Mouse (Mus musculus): Measurements from ENCODE around the gene Ripk3. TPM values are rescaled to one million over a fixed set of nuclear protein-coding genes. Genes with fewer than 3 reads are reported as not detected.
"Not testable (repeated sequence)": the region's sequence is repeated elsewhere in the genome, so short reads cannot be mapped to it uniquely, and the experiment has no call there.

Ripk3 gene
- polyA plus RNA-seq, 1 experiment from 2014 or later = 3.2 TPM

DNA sequence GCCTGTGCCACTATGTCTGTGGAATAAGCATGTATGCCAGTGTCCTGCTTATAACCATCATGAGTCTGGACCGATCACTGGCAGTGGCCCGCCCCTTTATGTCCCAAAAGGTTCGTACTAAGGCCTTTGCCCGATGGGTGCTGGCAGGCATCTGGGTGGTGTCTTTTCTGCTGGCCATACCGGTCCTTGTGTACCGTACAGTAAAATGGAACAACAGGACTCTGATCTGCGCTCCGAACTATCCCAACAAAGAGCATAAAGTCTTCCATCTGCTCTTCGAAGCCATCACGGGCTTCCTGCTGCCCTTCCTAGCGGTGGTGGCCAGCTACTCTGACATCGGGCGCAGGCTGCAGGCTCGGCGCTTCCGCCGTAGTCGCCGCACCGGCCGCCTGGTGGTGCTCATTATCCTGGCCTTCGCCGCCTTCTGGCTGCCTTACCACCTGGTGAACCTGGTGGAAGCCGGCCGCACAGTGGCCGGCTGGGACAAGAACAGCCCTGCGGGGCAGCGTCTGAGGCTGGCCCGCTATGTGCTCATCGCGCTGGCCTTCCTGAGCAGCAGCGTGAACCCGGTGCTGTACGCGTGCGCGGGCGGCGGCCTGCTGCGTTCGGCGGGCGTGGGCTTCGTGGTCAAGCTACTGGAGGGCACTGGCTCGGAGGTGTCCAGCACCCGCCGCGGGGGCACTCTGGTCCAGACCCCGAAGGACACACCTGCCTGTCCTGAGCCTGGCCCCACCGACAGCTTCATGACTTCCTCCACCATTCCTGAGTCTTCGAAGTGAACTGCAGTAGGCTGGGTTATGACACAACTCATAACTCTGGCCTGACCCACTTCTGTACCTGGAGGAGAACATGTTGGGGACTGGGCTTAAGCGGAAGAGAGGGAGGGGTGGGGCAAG, 20.9 kb downstream of the Ripk3 start:
- peaks cover 6% of the 10 kb centered on the region; the same call in 1 of the 2 replicates for H3K4me1 ChIP-seq (replicated peaks; ENCODE audit: control insufficient read depth, insufficient read depth, low read length)
- no peaks in the 10 kb centered on the region for H3K36me3 ChIP-seq (ENCODE audit: control insufficient read depth, insufficient read depth)
- H3K4me2 ChIP-seq (ENCODE audit: low read length) = peak overlapping the region; percentile 79
- peak overlapping the region; percentile 55 for H3K4me3 ChIP-seq (replicated peaks; ENCODE audit: low read length)
- H3K27me3 ChIP-seq (replicated peaks; ENCODE audit: control insufficient read depth, insufficient read depth, low read length) = peaks cover 31% of the 10 kb centered on the region
- ATAC-seq = peak; percentile 48
- H3K9ac ChIP-seq (replicated peaks; ENCODE audit: low read depth, low read length) = peak overlapping the region; percentile 67
- H3K9me3 ChIP-seq (ENCODE audit: control insufficient read depth, low read length) = no peaks in the 10 kb centered on the region
- H3K27ac ChIP-seq (ENCODE audit: low read length) = no peak overlapping the region
- 10% methylated on average over 52 of the region's 52 CpGs for WGBS

- Histone ChIP-seq H3K27ac (ENCODE audit: low read length) (no peak within 1 kb of the TSS), H3K4me2 (ENCODE audit: low read length) (no peak within 1 kb of the TSS), H3K4me1 (replicated peaks; ENCODE audit: control insufficient read depth, insufficient read depth, low read length) (peaks cover 16% of the 10 kb centered on the region), H3K9ac (replicated peaks; ENCODE audit: low read depth, low read length) (no peak within 1 kb of the TSS), H3K36me3 (ENCODE audit: control insufficient read depth, insufficient read depth) (no peaks in the 10 kb centered on the region), H3K4me3 (replicated peaks; ENCODE audit: low read length) (no peak within 1 kb of the TSS), H3K9me3 (ENCODE audit: control insufficient read depth, low read length) (no peaks in the 10 kb centered on the region), H3K27me3 (replicated peaks; ENCODE audit: control insufficient read depth, insufficient read depth, low read length) (peaks cover 43% of the 10 kb centered on the region)
- no peak for ATAC-seq
- WGBS = 76% methylated on average over 4 of the region's 4 CpGs
These were observed 23.0 kb downstream of the Ripk3 start, which contains the start of gene Ltb4r1 for GRCm38 (mm10) chr14:55765696-55766095. Ltb4r1 (plus strand) TSS chr14:55765962.

DNA sequence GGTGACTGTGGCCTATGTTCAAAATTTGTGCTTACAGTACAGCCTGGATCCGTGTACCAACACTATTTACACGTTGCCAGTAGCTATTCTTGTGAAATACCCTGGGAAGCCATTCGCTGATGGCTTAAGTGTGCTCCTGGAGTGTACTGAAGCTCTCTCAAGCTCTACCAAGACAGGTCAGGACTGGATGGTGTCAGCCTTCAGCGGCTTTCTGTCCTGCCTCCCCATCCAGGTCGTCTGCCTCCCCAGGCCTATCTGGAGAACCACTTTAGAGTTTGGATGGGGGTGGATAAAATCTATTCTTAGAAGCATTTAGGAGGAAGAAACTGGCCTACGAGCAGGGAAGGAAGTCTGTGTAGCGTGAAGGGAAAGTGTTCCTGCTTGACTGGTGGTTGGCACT, 25.5 kb downstream of the Ripk3 start:
- no peaks in the 10 kb centered on the region for H3K9me3 ChIP-seq (ENCODE audit: control insufficient read depth, low read length)
- H3K9ac ChIP-seq (replicated peaks; ENCODE audit: low read depth, low read length) = no peak overlapping the region
- no peak for ATAC-seq
- H3K4me2 ChIP-seq (ENCODE audit: low read length) = no peak overlapping the region
- WGBS = 69% methylated on average over 7 of the region's 7 CpGs
- no peak overlapping the region for H3K4me3 ChIP-seq (replicated peaks; ENCODE audit: low read length)
- H3K36me3 ChIP-seq (ENCODE audit: control insufficient read depth, insufficient read depth) = no peaks in the 10 kb centered on the region
- H3K4me1 ChIP-seq (replicated peaks; ENCODE audit: control insufficient read depth, insufficient read depth, low read length) = peaks cover 16% of the 10 kb centered on the region
- H3K27ac ChIP-seq (ENCODE audit: low read length) = no peak overlapping the region
- peaks cover 34% of the 10 kb centered on the region for H3K27me3 ChIP-seq (replicated peaks; ENCODE audit: control insufficient read depth, insufficient read depth, low read length)

- WGBS = under 1% methylated on average over 77 of the region's 77 CpGs
- Histone ChIP-seq H3K27ac (ENCODE audit: low read length) (peak overlapping the region; percentile 42), H3K9ac (replicated peaks; ENCODE audit: low read depth, low read length) (peak overlapping the region; percentile 85), H3K27me3 (replicated peaks; ENCODE audit: control insufficient read depth, insufficient read depth, low read length) (peaks cover 32% of the 10 kb centered on the region), H3K4me1 (replicated peaks; ENCODE audit: control insufficient read depth, insufficient read depth, low read length) (peaks cover 9% of the 10 kb centered on the region), H3K4me3 (replicated peaks; ENCODE audit: low read length) (peak overlapping the region; percentile 64), H3K4me2 (ENCODE audit: low read length) (peak overlapping the region; percentile 94), H3K9me3 (ENCODE audit: control insufficient read depth, low read length) (no peaks in the 10 kb centered on the region), H3K36me3 (ENCODE audit: control insufficient read depth, insufficient read depth) (no peaks in the 10 kb centered on the region)
- ATAC-seq = peak; percentile 69
These were observed 26.5 kb downstream of the Ripk3 start for GRCm38 (mm10) chr14:55762001-55762821.

DNA sequence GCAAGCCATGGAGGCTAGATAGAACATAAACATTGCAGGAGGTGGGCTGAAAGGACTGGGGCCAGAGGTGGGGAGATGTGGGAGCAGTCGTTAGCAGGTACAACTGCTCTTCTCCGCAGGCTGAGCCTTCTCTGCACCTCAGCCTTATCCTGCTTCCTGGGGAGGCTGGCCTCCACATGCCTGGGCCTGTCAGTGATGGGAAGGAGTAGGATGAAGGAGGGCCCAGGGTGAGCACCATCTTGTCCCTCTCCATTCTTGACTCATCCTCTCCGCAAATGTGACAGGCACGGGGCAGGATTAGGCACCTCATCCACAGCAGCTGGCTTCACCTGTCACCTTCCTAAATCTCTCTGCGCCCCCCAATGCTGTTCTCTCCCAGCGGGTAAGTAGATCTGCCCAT, 27.5 kb downstream of the Ripk3 start, which contains the start of gene Ltb4r2:
TSS of gene Ltb4r2 (plus strand) at position 266 of the 400 bp plus-strand sequence.
- Histone ChIP-seq H3K4me1 (replicated peaks; ENCODE audit: control insufficient read depth, insufficient read depth, low read length) (peaks cover 9% of the 10 kb centered on the region), H3K9me3 (ENCODE audit: control insufficient read depth, low read length) (no peaks in the 10 kb centered on the region), H3K4me2 (ENCODE audit: low read length) (peak within 1 kb of the TSS; percentile 94), H3K36me3 (ENCODE audit: control insufficient read depth, insufficient read depth) (no peaks in the 10 kb centered on the region), H3K4me3 (replicated peaks; ENCODE audit: low read length) (peak within 1 kb of the TSS; percentile 64), H3K9ac (replicated peaks; ENCODE audit: low read depth, low read length) (peak within 1 kb of the TSS; percentile 85), H3K27me3 (replicated peaks; ENCODE audit: control insufficient read depth, insufficient read depth, low read length) (peaks cover 25% of the 10 kb centered on the region), H3K27ac (ENCODE audit: low read length) (peak within 1 kb of the TSS; percentile 42)
- ATAC-seq = no peak
- WGBS = 72% methylated on average over 6 of the region's 6 CpGs

- Histone ChIP-seq H3K27me3 (replicated peaks; ENCODE audit: control insufficient read depth, insufficient read depth, low read length) (peaks cover 20% of the 10 kb centered on the region), H3K4me2 (ENCODE audit: low read length) (peak overlapping the region; percentile 30)
- not testable (repeated sequence) for H3K4me3 ChIP-seq (replicated peaks; ENCODE audit: low read length); H3K27ac ChIP-seq (ENCODE audit: low read length); H3K36me3 ChIP-seq (ENCODE audit: control insufficient read depth, insufficient read depth); H3K9ac ChIP-seq (replicated peaks; ENCODE audit: low read depth, low read length); H3K9me3 ChIP-seq (ENCODE audit: control insufficient read depth, low read length); H3K4me1 ChIP-seq (replicated peaks; ENCODE audit: control insufficient read depth, insufficient read depth, low read length); ATAC-seq
- 0% methylated on average over 6 of the region's 6 CpGs for WGBS
These were observed 28.5 kb downstream of the Ripk3 start for GRCm38 (mm10) chr14:55760156-55760555.

GRCm38 (mm10) chr14:55758363-55758784, 30.3 kb downstream of the Ripk3 start, which contains the start of gene Cideb:
Cideb (minus strand) TSS chr14:55758458.
- peaks cover 5% of the 10 kb centered on the region for H3K36me3 ChIP-seq (ENCODE audit: control insufficient read depth, insufficient read depth)
- no peak within 1 kb of the TSS for H3K4me2 ChIP-seq (ENCODE audit: low read length)
- H3K4me1 ChIP-seq (replicated peaks; ENCODE audit: control insufficient read depth, insufficient read depth, low read length) = peaks cover 9% of the 10 kb centered on the region
- 18% methylated on average over 8 of the region's 8 CpGs for WGBS
- ATAC-seq = no peak
- H3K4me3 ChIP-seq (replicated peaks; ENCODE audit: low read length) = no peak within 1 kb of the TSS
- H3K9me3 ChIP-seq (ENCODE audit: control insufficient read depth, low read length) = no peaks in the 10 kb centered on the region
- H3K9ac ChIP-seq (replicated peaks; ENCODE audit: low read depth, low read length) = no peak within 1 kb of the TSS
- H3K27ac ChIP-seq (ENCODE audit: low read length) = no peak within 1 kb of the TSS
- H3K27me3 ChIP-seq (replicated peaks; ENCODE audit: control insufficient read depth, insufficient read depth, low read length) = peaks cover 12% of the 10 kb centered on the region

- Histone ChIP-seq H3K36me3 (ENCODE audit: control insufficient read depth, insufficient read depth) (peaks cover 10% of the 10 kb centered on the region), H3K27ac (ENCODE audit: low read length) (no peak overlapping the region), H3K4me3 (replicated peaks; ENCODE audit: low read length) (no peak overlapping the region), H3K4me1 (replicated peaks; ENCODE audit: control insufficient read depth, insufficient read depth, low read length) (peaks cover 9% of the 10 kb centered on the region), H3K9me3 (ENCODE audit: control insufficient read depth, low read length) (no peaks in the 10 kb centered on the region), H3K9ac (replicated peaks; ENCODE audit: low read depth, low read length) (no peak overlapping the region), H3K4me2 (ENCODE audit: low read length) (no peak overlapping the region), H3K27me3 (replicated peaks; ENCODE audit: control insufficient read depth, insufficient read depth, low read length) (peaks cover 11% of the 10 kb centered on the region)
- ATAC-seq = no peak
- 88% methylated on average over 6 of the region's 6 CpGs for WGBS
These were observed 31.1 kb downstream of the Ripk3 start for GRCm38 (mm10) chr14:55757566-55757965.

Measured in forebrain, embryonic 16.5 days (tissue).